Mouse (Mus musculus) ES-Bruce4 (cell line): ENCODE data around the gene Hmcn2.

Experiments used
- EP300 ChIP-seq: IDR thresholded peaks from 2 replicates; pipeline ENCODE4 v1.6.1; 2011; ENCODE audit warnings: low read depth, low read length; ENCODE audit not compliant: insufficient read depth
- POLR2A ChIP-seq: IDR thresholded peaks from one replicate; pipeline ENCODE4 v1.8.1; 2011; ENCODE audit warnings: low read length; ENCODE audit not compliant: insufficient read depth

- TF ChIP-seq POLR2A: no peak
- TF ChIP-seq EP300: no peak
Measured at GRCm38 (mm10) chr2:31449441-31449815, 135.2 kb downstream of the Hmcn2 start.
